ENCODE assay signal across 25 mouse cellular contexts in genomic region chr4:32101002-32101401, GRCm38 (mm10).
DNase-seq lines count a peak whose midpoint lies in the region; ATAC-seq and TF ChIP-seq lines count a peak whose summit lies in the region.
"Had no signal": no experiment of that assay in that cellular context is flagged by ENCODE, and none has a peak within 500 bp of the region (broad histone marks: within the 10 kb centered on the region; RNA-seq: fewer than 3 reads in every experiment).

No protein-coding gene starts in this region.

- intact Hi-C loops in heart, postnatal 14 days (cut with DNase I) = no loop called here
- intact Hi-C loops in left cerebral cortex, postnatal 25 days (cut with DNase I) = no loop called here

- no peaks in the 10 kb centered on the region for H3K9me3 ChIP-seq in heart, postnatal 0 days (replicated peaks; ENCODE audit: control insufficient read depth, low read length)
- no peaks in the 10 kb centered on the region for H3K9me3 ChIP-seq in lung, embryonic 14.5 days (ENCODE audit: low read depth, low read length)
- H3K9me3 ChIP-seq in intestine, embryonic 14.5 days (ENCODE audit: control insufficient read depth, low read length) = no peaks in the 10 kb centered on the region
- H3K9me3 ChIP-seq: forebrain, embryonic 10.5 days; heart, embryonic 12.5 days; liver, embryonic 13.5 days; lung, embryonic 15.5 days; midbrain, embryonic 15.5 days had no signal

- peak; percentile 12 for DNase-seq in heart, postnatal 0 days (ENCODE audit: low spot score)
- DNase-seq in heart, postnatal 14 days = no peak
- DNase-seq in lung, embryonic 14.5 days = peak; percentile 27
- DNase-seq in lung, postnatal 14 days = no peak
- no peak for DNase-seq in intestine, embryonic 14.5 days (ENCODE audit: low spot score)
- DNase-seq in left cerebral cortex, postnatal 25 days (ENCODE audit: low spot score in 2 of 2) = no peak
- DNase-seq in ovary, postnatal 14 days (ENCODE audit: low spot score) = no peak
- DNase-seq: adrenal gland, postnatal 36 days; cerebellum, adult 18-20 months; cerebellum, postnatal 36 days; gastrocnemius, adult 2 months; heart, adult 11 months; heart, postnatal 36 days; kidney, adult 11 months; liver, embryonic 13.5 days; right cerebral cortex, postnatal 14 days; thymus, postnatal 4 days had no signal

- H3K4me2 ChIP-seq in heart, postnatal 0 days (ENCODE audit: low read depth, low read length) = no peak overlapping the region
- H3K4me2 ChIP-seq in lung, embryonic 14.5 days = no peak overlapping the region
- no peak overlapping the region for H3K4me2 ChIP-seq in intestine, embryonic 14.5 days (ENCODE audit: low read length)
- H3K4me2 ChIP-seq: heart, embryonic 12.5 days; hindbrain, embryonic 14.5 days; liver, embryonic 13.5 days; lung, embryonic 15.5 days; midbrain, embryonic 15.5 days had no signal

- H3K4me1 ChIP-seq in heart, postnatal 0 days (ENCODE audit: control insufficient read depth, insufficient read depth) = no peaks in the 10 kb centered on the region
- H3K4me1 ChIP-seq in lung, embryonic 14.5 days (ENCODE audit: insufficient read depth) = peaks cover 6% of the 10 kb centered on the region; the same call in 1 of the 2 replicates
- H3K4me1 ChIP-seq in intestine, embryonic 14.5 days (replicated peaks; ENCODE audit: control insufficient read depth, insufficient read depth, low read length) = no peaks in the 10 kb centered on the region
- H3K4me1 ChIP-seq in small intestine, adult 2 months (ENCODE audit: control insufficient read depth, insufficient read depth, insufficient read length, low read length) = peaks cover 15% of the 10 kb centered on the region
- H3K4me1 ChIP-seq: forebrain, embryonic 10.5 days had no signal

- TF ChIP-seq EP300 in heart, postnatal 0 days (IDR thresholded peaks at IDR 0.05; ENCODE audit: low read depth) = no peak

- 49% methylated on average over 5 of the region's 5 CpGs for WGBS in heart, postnatal 0 days
- WGBS in lung, embryonic 14.5 days = 28% methylated on average over 5 of the region's 5 CpGs
- WGBS in intestine, embryonic 14.5 days = 29% methylated on average over 5 of the region's 5 CpGs
- WGBS in small intestine, adult 2 months = 9% methylated on average over 5 of the region's 5 CpGs

- no peaks in the 10 kb centered on the region for H3K27me3 ChIP-seq in heart, postnatal 0 days (ENCODE audit: control insufficient read depth, insufficient read depth, low read length)
- no peaks in the 10 kb centered on the region for H3K27me3 ChIP-seq in lung, embryonic 14.5 days (ENCODE audit: insufficient read depth, low read length)
- no peaks in the 10 kb centered on the region for H3K27me3 ChIP-seq in intestine, embryonic 14.5 days (replicated peaks; ENCODE audit: control insufficient read depth, insufficient read depth, low read length)
- H3K27me3 ChIP-seq in small intestine, adult 2 months (ENCODE audit: control insufficient read depth, insufficient read depth, low read length) = no peaks in the 10 kb centered on the region
- H3K27me3 ChIP-seq: heart, embryonic 12.5 days; liver, embryonic 13.5 days; lung, embryonic 15.5 days; midbrain, embryonic 15.5 days had no signal

- no peak overlapping the region for H3K27ac ChIP-seq in heart, postnatal 0 days (ENCODE audit: low read depth)
- no peak overlapping the region for H3K27ac ChIP-seq in lung, embryonic 14.5 days (ENCODE audit: low read depth)
- H3K27ac ChIP-seq in intestine, embryonic 14.5 days (ENCODE audit: low read depth) = no peak overlapping the region
- H3K27ac ChIP-seq in small intestine, adult 2 months (ENCODE audit: insufficient read depth, low read depth, low read length) = 0 out of 2 replicates have a peak overlapping the region, but pooled peaks have one; percentile 12
- H3K27ac ChIP-seq: forebrain, embryonic 10.5 days; gastrocnemius, adult 2 months; hindbrain, embryonic 14.5 days; layer of hippocampus, adult 2 months; liver, embryonic 13.5 days; lung, embryonic 15.5 days; midbrain, embryonic 15.5 days had no signal

- ATAC-seq in heart, postnatal 0 days (ENCODE audit: insufficient read depth, low read depth) = no peak
- ATAC-seq in lung, embryonic 14.5 days (ENCODE audit: insufficient read depth) = no peak
- peak; percentile 58; the same call in 1 of the 2 replicates for ATAC-seq in intestine, embryonic 14.5 days (replicated peaks; ENCODE audit: low FRiP score, low TSS enrichment, low read depth)
- ATAC-seq: midbrain, embryonic 15.5 days had no signal

- no peaks in the 10 kb centered on the region for H3K36me3 ChIP-seq in heart, postnatal 0 days (replicated peaks; ENCODE audit: control insufficient read depth, insufficient read depth, low read length)
- no peaks in the 10 kb centered on the region for H3K36me3 ChIP-seq in lung, embryonic 14.5 days (ENCODE audit: insufficient read depth)
- H3K36me3 ChIP-seq in intestine, embryonic 14.5 days (ENCODE audit: control insufficient read depth, insufficient read depth, low read length) = no peaks in the 10 kb centered on the region
- H3K36me3 ChIP-seq in small intestine, adult 2 months (ENCODE audit: control insufficient read depth, insufficient read depth, low read length) = no peaks in the 10 kb centered on the region
- H3K36me3 ChIP-seq: forebrain, embryonic 10.5 days; heart, embryonic 12.5 days; liver, embryonic 13.5 days; lung, embryonic 15.5 days; midbrain, embryonic 15.5 days had no signal

- TF ChIP-seq CTCF in heart, postnatal 0 days (IDR thresholded peaks at IDR 0.05; ENCODE audit: low read depth) = no peak
- TF ChIP-seq CTCF in lung, embryonic 14.5 days (IDR thresholded peaks at IDR 0.05; ENCODE audit: low read depth) = no peak
- TF ChIP-seq CTCF in small intestine, adult 2 months (IDR thresholded peaks at IDR 0.05; ENCODE audit: extremely low read depth, insufficient read length, insufficient replicate concordance, low read depth, low read length) = no peak

- H3K4me3 ChIP-seq in heart, postnatal 0 days (ENCODE audit: low read depth, low read length) = no peak overlapping the region
- no peak overlapping the region for H3K4me3 ChIP-seq in lung, embryonic 14.5 days (ENCODE audit: low read depth, low read length)
- no peak overlapping the region for H3K4me3 ChIP-seq in intestine, embryonic 14.5 days (ENCODE audit: low read depth, low read length)
- no peak overlapping the region for H3K4me3 ChIP-seq in small intestine, adult 2 months (ENCODE audit: low read depth, low read length)
- H3K4me3 ChIP-seq: forebrain, embryonic 10.5 days; gastrocnemius, adult 2 months; heart, embryonic 12.5 days; layer of hippocampus, adult 2 months; liver, embryonic 13.5 days; lung, embryonic 15.5 days; midbrain, embryonic 15.5 days; myocyte had no signal

- H3K9ac ChIP-seq in heart, postnatal 0 days (replicated peaks; ENCODE audit: low read depth, low read length) = no peak overlapping the region
- H3K9ac ChIP-seq in lung, embryonic 14.5 days = no peak overlapping the region
- H3K9ac ChIP-seq in intestine, embryonic 14.5 days (ENCODE audit: low read length) = no peak overlapping the region
- H3K9ac ChIP-seq: heart, embryonic 12.5 days; hindbrain, embryonic 14.5 days; liver, embryonic 13.5 days; lung, embryonic 15.5 days; midbrain, embryonic 15.5 days had no signal

- TF ChIP-seq POLR2A in small intestine, adult 2 months (IDR thresholded peaks at IDR 0.05; ENCODE audit: low read depth, low read length) = no peak

Comparison
In these comparisons a context has a peak if more than half of its experiments do, and no peak if none do; other contexts are left out.
1. DNase-seq: peak in heart, postnatal 0 days (single experiment) and lung, embryonic 14.5 days (single experiment); none in heart, postnatal 14 days (0 of 2), lung, postnatal 14 days (single experiment), intestine, embryonic 14.5 days (single experiment), left cerebral cortex, postnatal 25 days (0 of 2) and ovary, postnatal 14 days (single experiment).